Mouse (Mus musculus): ENCODE measurements around the gene Dnase2a.

DNA sequence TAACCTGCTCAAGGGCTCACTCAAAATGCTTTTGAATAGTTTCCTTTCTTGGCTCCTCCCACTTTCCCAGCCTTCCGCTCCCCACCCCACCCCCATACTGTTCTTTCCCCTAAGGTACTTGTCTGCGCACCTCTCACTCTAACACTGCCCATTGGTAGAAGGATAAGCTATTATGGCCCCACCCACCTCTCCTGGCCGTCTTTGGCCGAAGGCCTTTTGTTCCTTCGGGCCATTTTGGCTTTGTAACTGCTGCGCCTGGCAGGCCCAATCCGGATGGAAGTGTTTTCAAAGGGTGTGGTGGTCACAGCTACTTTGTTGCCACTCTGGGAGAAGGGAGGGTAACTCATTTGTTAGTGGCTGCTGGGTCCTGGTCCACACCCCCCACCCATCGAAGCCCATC, 6.9 kb downstream of the Dnase2a start:
- TF ChIP-seq E2F4 (IDR thresholded peaks at IDR 0.05; ENCODE audit: borderline replicate concordance, low read depth, low read length) (no peak), POLR2A (IDR thresholded peaks at IDR 0.05; ENCODE audit: control insufficient read depth in 1 of 2, insufficient read depth in 1 of 2, low read depth in 1 of 2, low read length in 2 of 2, poor library complexity in 1 of 2) (no peak), CTCF (IDR thresholded peaks at IDR 0.05 in 2 of 3, conservative IDR thresholded peaks at IDR 0.05 in 1 of 3; ENCODE audit: control insufficient read depth in 1 of 3, insufficient read depth in 1 of 3, low read depth in 2 of 3, low read length in 3 of 3, poor library complexity in 1 of 3, severe bottlenecking in 1 of 3) (no peak), CHD1 (IDR thresholded peaks at IDR 0.05; ENCODE audit: low read depth, low read length) (no peak), EP300 (IDR thresholded peaks at IDR 0.05; ENCODE audit: low read depth in 1 of 2, low read length in 2 of 2) (no peak), NRF1 (IDR thresholded peaks at IDR 0.05; ENCODE audit: insufficient read depth, low read depth, low read length, poor library complexity, severe bottlenecking) (no peak), GATA1 (IDR thresholded peaks at IDR 0.05; ENCODE audit: low read depth, low read length) (no peak), ZKSCAN1 (IDR thresholded peaks at IDR 0.05; ENCODE audit: low read depth, low read length) (no peak), ZNF384 (IDR thresholded peaks at IDR 0.05; ENCODE audit: low read depth, low read length) (no peak), RAD21 (IDR thresholded peaks at IDR 0.05; ENCODE audit: low read depth, low read length) (no peak), HCFC1 (IDR thresholded peaks at IDR 0.05; ENCODE audit: low read depth, low read length) (no peak), MEF2A (IDR thresholded peaks at IDR 0.05; ENCODE audit: extremely low read depth, insufficient replicate concordance, low read depth, low read length, poor library complexity, severe bottlenecking) (no peak)
